Mouse (Mus musculus) G1E (cell line): ENCODE data around the gene Hist1h2aa. TPM values are rescaled to one million over a fixed set of nuclear protein-coding genes. Genes with fewer than 3 reads are reported as not detected.

Experiments
- ATAC-seq: 2 replicates; pipeline ENCODE4 v1.8.0; 2016; ENCODE audit warnings: mild to moderate bottlenecking; ENCODE audit not compliant: insufficient number of reproducible peaks, poor library complexity, low FRiP score, severe bottlenecking; ENCODE audit errors: extremely low read depth
- DNase-seq: peaks from one replicate; pipeline ENCODE4 v3.0.0; 2012; ENCODE audit warnings: low spot score
- H3K27me3 ChIP-seq: 2 replicates; pipeline ENCODE4 v1.6.1; 2012; ENCODE audit warnings: mild to moderate bottlenecking, low read length, inconsistent platforms; ENCODE audit not compliant: insufficient read depth
- H3K36me3 ChIP-seq: replicated peaks from 2 replicates; pipeline ENCODE3; 2012; ENCODE audit warnings: mild to moderate bottlenecking, inconsistent platforms
- H3K4me1 ChIP-seq: 2 replicates; pipeline ENCODE4 v1.6.1; 2012; ENCODE audit warnings: low read depth, low read length, inconsistent platforms, mixed read lengths; ENCODE audit not compliant: insufficient read depth
- H3K4me3 ChIP-seq: 2 replicates; pipeline ENCODE4 v1.5.1; 2012; ENCODE audit warnings: low read depth, mild to moderate bottlenecking, inconsistent platforms, low read length, moderate library complexity, mixed read lengths
- H3K9me3 ChIP-seq: replicated peaks from 2 replicates; pipeline ENCODE4 v1.6.1; 2012; ENCODE audit warnings: inconsistent platforms
- CTCF ChIP-seq: IDR thresholded peaks from 2 replicates; pipeline ENCODE4 v1.5.1; 2012; ENCODE audit warnings: low read depth, low read length, inconsistent platforms, mixed read lengths
- GATA1 ChIP-seq: IDR thresholded peaks from 2 replicates; pipeline ENCODE4 v1.6.1; 2012; ENCODE audit warnings: borderline replicate concordance, low read length, inconsistent platforms, mixed read lengths
- GATA2 ChIP-seq: IDR thresholded peaks from 2 replicates; pipeline ENCODE4 v1.6.1; 2012; ENCODE audit warnings: low read depth, low read length, inconsistent platforms, borderline replicate concordance
- POLR2AphosphoS5 ChIP-seq: IDR thresholded peaks from 2 replicates; pipeline ENCODE4 v1.6.1; 2012; ENCODE audit warnings: low read depth, low read length, inconsistent platforms; ENCODE audit not compliant: insufficient replicate concordance
- TAL1 ChIP-seq: conservative IDR thresholded peaks from 2 replicates; pipeline ENCODE4 v1.6.1; 2012; ENCODE audit warnings: low read depth, low read length, inconsistent platforms, mixed read lengths
- polyA plus RNA-seq: library from polyadenylated mRNA; stranded (reverse); fragments of >175 nt; gene quantifications from 2 replicates; pipeline ENCODE4 v1.2.3, GENCODE M21; 2012
- total RNA-seq, 2 experiments: library from RNA; stranded (forward) in 1 of 2; stranded (reverse) in 1 of 2; fragments of 200-1000 nt in 1 of 2; fragments of >200 nt in 1 of 2; fragmentation: Nextera tagmentation in 1 of 2; gene quantifications; 2 replicates each; pipeline ENCODE4 v1.2.3; 2014 to 2017

The Hist1h2aa gene
- total and polyA plus RNA-seq, 3 experiments: not detected

DNA sequence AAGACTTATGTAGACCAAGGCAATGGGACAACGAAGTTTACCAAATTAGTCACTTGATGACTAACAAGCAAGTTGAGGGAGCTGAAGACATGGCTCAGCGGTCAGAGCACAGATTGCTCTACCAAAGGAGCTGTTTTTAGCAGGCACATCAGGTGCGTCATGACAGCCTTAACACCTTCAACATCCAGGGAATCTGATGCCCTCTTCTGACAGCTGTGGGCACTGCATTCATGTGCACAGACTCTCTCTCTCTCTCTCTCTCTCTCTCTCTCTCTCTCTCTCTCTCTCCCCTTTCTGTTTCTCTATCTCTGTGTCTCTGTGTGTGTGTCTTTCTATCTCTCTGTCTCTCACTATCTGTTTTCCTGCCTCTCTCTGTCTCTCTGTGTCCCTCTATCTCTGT, 16.7 kb downstream of the Hist1h2aa start:
- Histone ChIP-seq H3K36me3 (no peaks in the 10 kb centered on the region), H3K4me3 (no peak overlapping the region), H3K4me1 (peaks cover 3% of the 10 kb centered on the region; the same call in 1 of the 2 replicates), H3K27me3 (peaks cover 2% of the 10 kb centered on the region; the same call in 1 of the 2 replicates), H3K9me3 (no peaks in the 10 kb centered on the region)
- TF ChIP-seq GATA2: no peak
- no peak for TF ChIP-seq TAL1
- DNase-seq: no peak
- no peak for ATAC-seq

DNA sequence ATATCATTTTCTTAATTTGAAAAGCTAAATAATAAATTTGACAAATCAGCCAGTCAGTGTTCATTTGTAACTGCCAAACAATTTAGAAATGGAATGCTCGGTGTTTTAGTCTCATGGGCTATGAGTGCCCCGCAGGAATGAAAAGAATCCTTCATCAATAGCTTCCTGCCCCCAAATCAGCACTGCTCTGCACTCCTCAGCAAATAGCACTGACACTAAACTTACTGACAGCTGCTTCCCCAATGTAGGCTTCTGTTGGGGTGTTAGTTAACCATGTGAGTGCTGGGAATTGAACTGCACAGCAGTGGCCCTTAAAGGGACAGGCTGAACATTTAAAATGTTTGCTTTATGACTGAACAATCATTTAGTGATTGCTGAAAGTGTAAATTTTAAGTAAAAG, 25.5 kb downstream of the Hist1h2aa start:
- TF ChIP-seq GATA2 (no peak), GATA1 (no peak), CTCF (no peak), TAL1 (no peak), POLR2AphosphoS5 (no peak)

GRCm38 (mm10) chr13:23964909-23965308, 30.6 kb downstream of the Hist1h2aa start:
- no peak for TF ChIP-seq GATA1
- DNase-seq: no peak

More for the DNA sequence above, 25.5 kb downstream of the Hist1h2aa start:
- DNase-seq: no peak
- no peak for ATAC-seq
- H3K36me3 ChIP-seq: no peaks in the 10 kb centered on the region
- H3K9me3 ChIP-seq: no peaks in the 10 kb centered on the region
- no peaks in the 10 kb centered on the region for H3K4me1 ChIP-seq
- H3K4me3 ChIP-seq: no peak overlapping the region
- no peaks in the 10 kb centered on the region for H3K27me3 ChIP-seq

GRCm38 (mm10) chr13:23971870-23972269, 37.6 kb downstream of the Hist1h2aa start:
- DNase-seq (no peak), ATAC-seq (no peak)
- no peak for TF ChIP-seq TAL1
- no peak for TF ChIP-seq CTCF
- TF ChIP-seq POLR2AphosphoS5: no peak
- TF ChIP-seq GATA2: no peak
- no peak for TF ChIP-seq GATA1
- no peaks in the 10 kb centered on the region for H3K4me1 ChIP-seq
- no peak overlapping the region for H3K4me3 ChIP-seq
- no peaks in the 10 kb centered on the region for H3K9me3 ChIP-seq
- no peaks in the 10 kb centered on the region for H3K27me3 ChIP-seq
- H3K36me3 ChIP-seq: no peaks in the 10 kb centered on the region

More at GRCm38 (mm10) chr13:23964909-23965308, 30.6 kb downstream of the Hist1h2aa start:
- H3K36me3 ChIP-seq: no peaks in the 10 kb centered on the region
- no peak for ATAC-seq
- no peaks in the 10 kb centered on the region for H3K4me1 ChIP-seq
- H3K27me3 ChIP-seq: no peaks in the 10 kb centered on the region
- H3K4me3 ChIP-seq: no peak overlapping the region
- H3K9me3 ChIP-seq: no peaks in the 10 kb centered on the region

GRCm38 (mm10) chr13:23972271-23972670, 38.0 kb downstream of the Hist1h2aa start:
- TF ChIP-seq CTCF (no peak), GATA1 (no peak), TAL1 (no peak), POLR2AphosphoS5 (no peak), GATA2 (no peak)
- no peak for ATAC-seq
- no peaks in the 10 kb centered on the region for H3K27me3 ChIP-seq

More at GRCm38 (mm10) chr13:23972271-23972670, 38.0 kb downstream of the Hist1h2aa start:
- H3K4me1 ChIP-seq: no peaks in the 10 kb centered on the region
- H3K36me3 ChIP-seq: no peaks in the 10 kb centered on the region
- DNase-seq: no peak
- H3K9me3 ChIP-seq: no peaks in the 10 kb centered on the region
- H3K4me3 ChIP-seq: no peak overlapping the region

Other genes with a start within 250 kb of the Hist1h2aa start
- not detected in 2 replicates for gene Hist1h1t, start 238.6 kb upstream of the Hist1h2aa start, total RNA-seq (2014; fragmentation: Nextera tagmentation)
- gene Hist1h1t, start 238.6 kb upstream of the Hist1h2aa start, total RNA-seq (2017): 0.16 and 0.29 TPM in 2 replicates
- not detected in 2 replicates for gene Hist1h1t, start 238.6 kb upstream of the Hist1h2aa start, polyA plus RNA-seq
- gene Hist1h4c, start 236.0 kb upstream of the Hist1h2aa start, total RNA-seq (2014; fragmentation: Nextera tagmentation): 89.9 and 123 TPM in 2 replicates
- 238 and 240 TPM in 2 replicates for gene Hist1h4c, start 236.0 kb upstream of the Hist1h2aa start, total RNA-seq (2017)
- 2.2 and 9.8 TPM in 2 replicates for gene Hist1h4c, start 236.0 kb upstream of the Hist1h2aa start, polyA plus RNA-seq
- gene Hfe, start 223.6 kb upstream of the Hist1h2aa start, total RNA-seq (2014; fragmentation: Nextera tagmentation): not detected in 2 replicates
- gene Hfe, start 223.6 kb upstream of the Hist1h2aa start, total RNA-seq (2017): 0.16 TPM in 1 of 2 replicates, not detected in the other
- not detected in 2 replicates for gene Hfe, start 223.6 kb upstream of the Hist1h2aa start, polyA plus RNA-seq
- gene Hist1h1c, start 195.7 kb upstream of the Hist1h2aa start, total RNA-seq (2014; fragmentation: Nextera tagmentation): 471 and 514 TPM in 2 replicates
- gene Hist1h1c, start 195.7 kb upstream of the Hist1h2aa start, total RNA-seq (2017): 589 and 623 TPM in 2 replicates
- gene Hist1h1c, start 195.7 kb upstream of the Hist1h2aa start, polyA plus RNA-seq: 10.5 and 25.6 TPM in 2 replicates
- gene Hist1h3c, start 188.9 kb upstream of the Hist1h2aa start, total RNA-seq (2014; fragmentation: Nextera tagmentation): 759 and 936 TPM in 2 replicates
- gene Hist1h3c, start 188.9 kb upstream of the Hist1h2aa start, total RNA-seq (2017): 437 and 629 TPM in 2 replicates
- gene Hist1h3c, start 188.9 kb upstream of the Hist1h2aa start, polyA plus RNA-seq: 8.6 and 19.8 TPM in 2 replicates
- 444 and 466 TPM in 2 replicates for gene Hist1h2bb, start 187.7 kb upstream of the Hist1h2aa start, total RNA-seq (2014; fragmentation: Nextera tagmentation)
- 1,704 and 1,978 TPM in 2 replicates for gene Hist1h2bb, start 187.7 kb upstream of the Hist1h2aa start, total RNA-seq (2017)
- 4.3 and 32.5 TPM in 2 replicates for gene Hist1h2bb, start 187.7 kb upstream of the Hist1h2aa start, polyA plus RNA-seq
- gene Hist1h2ab, start 183.3 kb upstream of the Hist1h2aa start, total RNA-seq (2014; fragmentation: Nextera tagmentation): 535 and 541 TPM in 2 replicates
- 1,062 and 1,423 TPM in 2 replicates for gene Hist1h2ab, start 183.3 kb upstream of the Hist1h2aa start, total RNA-seq (2017)
- gene Hist1h2ab, start 183.3 kb upstream of the Hist1h2aa start, polyA plus RNA-seq: 24.2 and 62.4 TPM in 2 replicates
- gene Hist1h3b, start 182.2 kb upstream of the Hist1h2aa start, total RNA-seq (2014; fragmentation: Nextera tagmentation): 745 and 817 TPM in 2 replicates
- gene Hist1h3b, start 182.2 kb upstream of the Hist1h2aa start, total RNA-seq (2017): 955 and 1,281 TPM in 2 replicates
- gene Hist1h3b, start 182.2 kb upstream of the Hist1h2aa start, polyA plus RNA-seq: 5.7 and 22.8 TPM in 2 replicates
- 272 and 301 TPM in 2 replicates for gene Hist1h4b, start 177.4 kb upstream of the Hist1h2aa start, total RNA-seq (2014; fragmentation: Nextera tagmentation)
- gene Hist1h4b, start 177.4 kb upstream of the Hist1h2aa start, total RNA-seq (2017): 2,655 and 2,848 TPM in 2 replicates
- 6.6 and 21.7 TPM in 2 replicates for gene Hist1h4b, start 177.4 kb upstream of the Hist1h2aa start, polyA plus RNA-seq
- gene Hist1h4a, start 173.2 kb upstream of the Hist1h2aa start, total RNA-seq (2014; fragmentation: Nextera tagmentation): 408 and 465 TPM in 2 replicates
- 867 and 973 TPM in 2 replicates for gene Hist1h4a, start 173.2 kb upstream of the Hist1h2aa start, total RNA-seq (2017)
- 12.0 and 53.5 TPM in 2 replicates for gene Hist1h4a, start 173.2 kb upstream of the Hist1h2aa start, polyA plus RNA-seq
- gene Hist1h3a, start 172.1 kb upstream of the Hist1h2aa start, total RNA-seq (2014; fragmentation: Nextera tagmentation): 261 and 263 TPM in 2 replicates
- 139 and 203 TPM in 2 replicates for gene Hist1h3a, start 172.1 kb upstream of the Hist1h2aa start, total RNA-seq (2017)
- 5.3 and 8.2 TPM in 2 replicates for gene Hist1h3a, start 172.1 kb upstream of the Hist1h2aa start, polyA plus RNA-seq
- 351 and 375 TPM in 2 replicates for gene Hist1h1a, start 170.8 kb upstream of the Hist1h2aa start, total RNA-seq (2014; fragmentation: Nextera tagmentation)
- gene Hist1h1a, start 170.8 kb upstream of the Hist1h2aa start, total RNA-seq (2017): 1,895 and 1,917 TPM in 2 replicates
- 0.90 and 1.9 TPM in 2 replicates for gene Hist1h1a, start 170.8 kb upstream of the Hist1h2aa start, polyA plus RNA-seq
- gene Trim38, start 164.5 kb upstream of the Hist1h2aa start, total RNA-seq (2014; fragmentation: Nextera tagmentation): not detected in 2 replicates
- 0.27 TPM in 1 of 2 replicates, not detected in the other for gene Trim38, start 164.5 kb upstream of the Hist1h2aa start, total RNA-seq (2017)
- gene Trim38, start 164.5 kb upstream of the Hist1h2aa start, polyA plus RNA-seq: not detected in 2 replicates
- gene Slc17a2, start 127.5 kb upstream of the Hist1h2aa start, total RNA-seq (2014; fragmentation: Nextera tagmentation): not detected in 2 replicates
- gene Slc17a2, start 127.5 kb upstream of the Hist1h2aa start, total RNA-seq (2017): 0.06 and 0.11 TPM in 2 replicates
- gene Slc17a2, start 127.5 kb upstream of the Hist1h2aa start, polyA plus RNA-seq: not detected in 2 replicates
- gene Slc17a3, start 95.0 kb upstream of the Hist1h2aa start, total RNA-seq (2014; fragmentation: Nextera tagmentation): not detected in 2 replicates
- 0.06 and 0.22 TPM in 2 replicates for gene Slc17a3, start 95.0 kb upstream of the Hist1h2aa start, total RNA-seq (2017)
- gene Slc17a3, start 95.0 kb upstream of the Hist1h2aa start, polyA plus RNA-seq: not detected in 2 replicates
- not detected in 2 replicates for gene Slc17a1, start 66.7 kb upstream of the Hist1h2aa start, total RNA-seq (2014; fragmentation: Nextera tagmentation)
- gene Slc17a1, start 66.7 kb upstream of the Hist1h2aa start, total RNA-seq (2017): 0.82 and 1.1 TPM in 2 replicates
- gene Slc17a1, start 66.7 kb upstream of the Hist1h2aa start, polyA plus RNA-seq: not detected in 2 replicates
- gene Slc17a4, start 19.5 kb upstream of the Hist1h2aa start, total RNA-seq (2014; fragmentation: Nextera tagmentation): not detected in 2 replicates
- gene Slc17a4, start 19.5 kb upstream of the Hist1h2aa start, total RNA-seq (2017): 0.17 and 0.27 TPM in 2 replicates
- gene Slc17a4, start 19.5 kb upstream of the Hist1h2aa start, polyA plus RNA-seq: not detected in 2 replicates
- not detected in 2 replicates for gene Hist1h2ba, start 306 bp upstream of the Hist1h2aa start, total RNA-seq (2014; fragmentation: Nextera tagmentation)
- not detected in 2 replicates for gene Hist1h2ba, start 306 bp upstream of the Hist1h2aa start, total RNA-seq (2017)
- gene Hist1h2ba, start 306 bp upstream of the Hist1h2aa start, polyA plus RNA-seq: not detected in 2 replicates
- not detected in 2 replicates for gene Scgn, start 56.8 kb downstream of the Hist1h2aa start, total RNA-seq (2014; fragmentation: Nextera tagmentation)
- gene Scgn, start 56.8 kb downstream of the Hist1h2aa start, total RNA-seq (2017): not detected in 2 replicates
- not detected in 2 replicates for gene Scgn, start 56.8 kb downstream of the Hist1h2aa start, polyA plus RNA-seq